Mouse (Mus musculus) small intestine, adult 2 months (tissue): ENCODE results near the gene D930048N14Rik.

ENCODE experiments used
- CTCF ChIP-seq: fragments of 200-500 bp; IDR thresholded peaks from 2 replicates; pipeline ENCODE4 v1.5.1; 2012; ENCODE audit warnings: low read depth, mild to moderate bottlenecking, control low read depth, inconsistent platforms, low read length, moderate library complexity, mixed read lengths; ENCODE audit not compliant: insufficient replicate concordance, insufficient read length; ENCODE audit errors: extremely low read depth
- POLR2A ChIP-seq: fragments of 200-500 bp; IDR thresholded peaks from 2 replicates; pipeline ENCODE4 v1.6.1; 2012; ENCODE audit warnings: low read depth, mild to moderate bottlenecking, control low read depth, inconsistent platforms, low read length, moderate library complexity

DNA sequence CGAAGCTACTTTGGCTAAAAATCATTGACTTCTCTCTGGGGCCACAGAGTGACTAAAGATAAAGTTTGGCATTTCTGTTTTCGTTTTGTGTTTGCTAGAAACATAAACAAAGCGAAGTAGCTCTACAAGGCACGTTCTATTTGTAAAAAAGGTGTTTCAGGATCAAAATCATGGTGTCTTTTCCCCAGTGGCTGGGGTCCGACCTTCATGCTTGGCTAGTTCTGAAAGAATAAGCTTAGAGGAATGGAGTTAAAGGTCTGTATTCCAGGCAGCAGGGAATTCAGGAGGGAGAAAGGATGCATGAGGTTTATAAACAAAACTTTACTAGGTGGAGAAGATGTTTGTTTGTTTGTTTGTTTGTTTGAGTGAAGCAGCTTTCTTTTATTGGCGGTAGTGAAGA lies 38.6 kb downstream of the D930048N14Rik start:
- TF ChIP-seq CTCF: no peak
- TF ChIP-seq POLR2A: no peak
